Mouse (Mus musculus): Measurements from ENCODE around the gene Myh7b. TPM values are rescaled to one million over a fixed set of nuclear protein-coding genes. Genes with fewer than 3 reads are reported as not detected.

Myh7b gene
- polyA plus RNA-seq, 1 experiment from 2014 or later, result 0.77 TPM

GRCm38 (mm10) chr2:155628519-155628918 is 17.5 kb downstream of the Myh7b start:
- no peak overlapping the region for H3K4me3 ChIP-seq (ENCODE audit: low read length)
- H3K27ac ChIP-seq (ENCODE audit: low read length), result no peak overlapping the region
- no peaks in the 10 kb centered on the region for H3K9me3 ChIP-seq (ENCODE audit: control insufficient read depth, low read length)
- H3K9ac ChIP-seq (ENCODE audit: low read depth, low read length), result no peak overlapping the region
- peaks cover 9% of the 10 kb centered on the region; the same call in 1 of the 2 replicates for H3K27me3 ChIP-seq (replicated peaks; ENCODE audit: control insufficient read depth, insufficient read depth, low read length)
- H3K4me2 ChIP-seq (ENCODE audit: low read depth, low read length), result no peak overlapping the region
- 83% methylated on average over 13 of the region's 13 CpGs for WGBS
- peaks cover 12% of the 10 kb centered on the region for H3K4me1 ChIP-seq (ENCODE audit: control insufficient read depth, insufficient read depth, low read length)
- H3K36me3 ChIP-seq (ENCODE audit: control insufficient read depth, insufficient read depth, low read length), result 0 out of 2 replicates have a peak, but pooled peaks cover 5% of the 10 kb centered on the region
- ATAC-seq, result no peak

- peaks cover 9% of the 10 kb centered on the region; the same call in 1 of the 2 replicates for H3K27me3 ChIP-seq (replicated peaks; ENCODE audit: control insufficient read depth, insufficient read depth, low read length)
- H3K9ac ChIP-seq (ENCODE audit: low read depth, low read length), result peak overlapping the region; percentile 64
- H3K4me3 ChIP-seq (ENCODE audit: low read length), result peak overlapping the region; percentile 44
- H3K36me3 ChIP-seq (ENCODE audit: control insufficient read depth, insufficient read depth, low read length), result peaks cover 10% of the 10 kb centered on the region
- no peaks in the 10 kb centered on the region for H3K9me3 ChIP-seq (ENCODE audit: control insufficient read depth, low read length)
- peak; percentile 45 for ATAC-seq
- H3K4me2 ChIP-seq (ENCODE audit: low read depth, low read length), result peak overlapping the region; percentile 90
- H3K27ac ChIP-seq (ENCODE audit: low read length), result no peak overlapping the region
- WGBS, result 1% methylated on average over 35 of the region's 35 CpGs
- peaks cover 12% of the 10 kb centered on the region for H3K4me1 ChIP-seq (ENCODE audit: control insufficient read depth, insufficient read depth, low read length)
Observed at GRCm38 (mm10) chr2:155629231-155629661, 18.2 kb downstream of the Myh7b start.

- ATAC-seq, result no peak
Observed at GRCm38 (mm10) chr2:155630153-155630552, 19.1 kb downstream of the Myh7b start.

GRCm38 (mm10) chr2:155630590-155631416 is 19.8 kb downstream of the Myh7b start:
- H3K27me3 ChIP-seq (replicated peaks; ENCODE audit: control insufficient read depth, insufficient read depth, low read length), result peaks cover 9% of the 10 kb centered on the region; the same call in 1 of the 2 replicates
- ATAC-seq, result no peak
- WGBS, result 48% methylated on average over 43 of the region's 43 CpGs
- peaks cover 18% of the 10 kb centered on the region for H3K36me3 ChIP-seq (ENCODE audit: control insufficient read depth, insufficient read depth, low read length)
- no peak overlapping the region for H3K27ac ChIP-seq (ENCODE audit: low read length)
- no peaks in the 10 kb centered on the region for H3K9me3 ChIP-seq (ENCODE audit: control insufficient read depth, low read length)
- H3K4me1 ChIP-seq (ENCODE audit: control insufficient read depth, insufficient read depth, low read length), result peaks cover 12% of the 10 kb centered on the region
- no peak overlapping the region for H3K4me3 ChIP-seq (ENCODE audit: low read length)
- no peak overlapping the region for H3K9ac ChIP-seq (ENCODE audit: low read depth, low read length)
- H3K4me2 ChIP-seq (ENCODE audit: low read depth, low read length), result no peak overlapping the region

More at GRCm38 (mm10) chr2:155630153-155630552, 19.1 kb downstream of the Myh7b start:
- Histone ChIP-seq H3K9ac (ENCODE audit: low read depth, low read length) (no peak overlapping the region), H3K4me1 (ENCODE audit: control insufficient read depth, insufficient read depth, low read length) (peaks cover 12% of the 10 kb centered on the region), H3K36me3 (ENCODE audit: control insufficient read depth, insufficient read depth, low read length) (peaks cover 18% of the 10 kb centered on the region), H3K4me3 (ENCODE audit: low read length) (no peak overlapping the region), H3K27me3 (replicated peaks; ENCODE audit: control insufficient read depth, insufficient read depth, low read length) (peaks cover 9% of the 10 kb centered on the region; the same call in 1 of the 2 replicates), H3K4me2 (ENCODE audit: low read depth, low read length) (no peak overlapping the region), H3K27ac (ENCODE audit: low read length) (no peak overlapping the region), H3K9me3 (ENCODE audit: control insufficient read depth, low read length) (no peaks in the 10 kb centered on the region)
- 62% methylated on average over 20 of the region's 20 CpGs for WGBS

GRCm38 (mm10) chr2:155632138-155632936 is 21.3 kb downstream of the Myh7b start:
- Histone ChIP-seq H3K4me3 (ENCODE audit: low read length) (no peak overlapping the region), H3K4me1 (ENCODE audit: control insufficient read depth, insufficient read depth, low read length) (peaks cover 9% of the 10 kb centered on the region), H3K9ac (ENCODE audit: low read depth, low read length) (0 out of 2 replicates have a peak overlapping the region, but pooled peaks have one; percentile 5), H3K27me3 (replicated peaks; ENCODE audit: control insufficient read depth, insufficient read depth, low read length) (peaks cover 9% of the 10 kb centered on the region; the same call in 1 of the 2 replicates), H3K27ac (ENCODE audit: low read length) (no peak overlapping the region), H3K36me3 (ENCODE audit: control insufficient read depth, insufficient read depth, low read length) (peaks cover 20% of the 10 kb centered on the region), H3K9me3 (ENCODE audit: control insufficient read depth, low read length) (no peaks in the 10 kb centered on the region), H3K4me2 (ENCODE audit: low read depth, low read length) (no peak overlapping the region)
- no peak for ATAC-seq
- 74% methylated on average over 30 of the region's 30 CpGs for WGBS

- H3K4me2 ChIP-seq (ENCODE audit: low read depth, low read length), result no peak overlapping the region
- peaks cover 27% of the 10 kb centered on the region for H3K36me3 ChIP-seq (ENCODE audit: control insufficient read depth, insufficient read depth, low read length)
- no peak overlapping the region for H3K9ac ChIP-seq (ENCODE audit: low read depth, low read length)
- H3K27ac ChIP-seq (ENCODE audit: low read length), result no peak overlapping the region
- H3K27me3 ChIP-seq (replicated peaks; ENCODE audit: control insufficient read depth, insufficient read depth, low read length), result peaks cover 5% of the 10 kb centered on the region; the same call in 1 of the 2 replicates
- 62% methylated on average over 19 of the region's 19 CpGs for WGBS
- no peak overlapping the region for H3K4me3 ChIP-seq (ENCODE audit: low read length)
- no peak for ATAC-seq
- H3K4me1 ChIP-seq (ENCODE audit: control insufficient read depth, insufficient read depth, low read length), result peaks cover 9% of the 10 kb centered on the region
- H3K9me3 ChIP-seq (ENCODE audit: control insufficient read depth, low read length), result no peaks in the 10 kb centered on the region
Observed at GRCm38 (mm10) chr2:155633121-155633520, 22.1 kb downstream of the Myh7b start.

- H3K4me1 ChIP-seq (ENCODE audit: control insufficient read depth, insufficient read depth, low read length), result peaks cover 9% of the 10 kb centered on the region
- no peak overlapping the region for H3K9ac ChIP-seq (ENCODE audit: low read depth, low read length)
- peaks cover 5% of the 10 kb centered on the region; the same call in 1 of the 2 replicates for H3K27me3 ChIP-seq (replicated peaks; ENCODE audit: control insufficient read depth, insufficient read depth, low read length)
- no peak overlapping the region for H3K27ac ChIP-seq (ENCODE audit: low read length)
- no peaks in the 10 kb centered on the region for H3K9me3 ChIP-seq (ENCODE audit: control insufficient read depth, low read length)
- no peak for ATAC-seq
- H3K4me3 ChIP-seq (ENCODE audit: low read length), result no peak overlapping the region
- 92% methylated on average over 9 of the region's 9 CpGs for WGBS
- peaks cover 27% of the 10 kb centered on the region for H3K36me3 ChIP-seq (ENCODE audit: control insufficient read depth, insufficient read depth, low read length)
- H3K4me2 ChIP-seq (ENCODE audit: low read depth, low read length), result no peak overlapping the region
Observed at GRCm38 (mm10) chr2:155633731-155634130, 22.7 kb downstream of the Myh7b start.

- H3K9ac ChIP-seq (ENCODE audit: low read depth, low read length), result no peak overlapping the region
- 92% methylated on average over 8 of the region's 8 CpGs for WGBS
- H3K36me3 ChIP-seq (ENCODE audit: control insufficient read depth, insufficient read depth, low read length), result peaks cover 30% of the 10 kb centered on the region
- H3K27me3 ChIP-seq (replicated peaks; ENCODE audit: control insufficient read depth, insufficient read depth, low read length), result peaks cover 3% of the 10 kb centered on the region; the same call in 1 of the 2 replicates
- no peak overlapping the region for H3K4me2 ChIP-seq (ENCODE audit: low read depth, low read length)
- H3K4me1 ChIP-seq (ENCODE audit: control insufficient read depth, insufficient read depth, low read length), result peaks cover 3% of the 10 kb centered on the region
- H3K9me3 ChIP-seq (ENCODE audit: control insufficient read depth, low read length), result no peaks in the 10 kb centered on the region
- no peak for ATAC-seq
- no peak overlapping the region for H3K27ac ChIP-seq (ENCODE audit: low read length)
- no peak overlapping the region for H3K4me3 ChIP-seq (ENCODE audit: low read length)
Observed at GRCm38 (mm10) chr2:155634562-155634961, 23.6 kb downstream of the Myh7b start.

- H3K27ac ChIP-seq (ENCODE audit: low read length), result no peak overlapping the region
- H3K9me3 ChIP-seq (ENCODE audit: control insufficient read depth, low read length), result no peaks in the 10 kb centered on the region
- H3K9ac ChIP-seq (ENCODE audit: low read depth, low read length), result no peak overlapping the region
- peaks cover 2% of the 10 kb centered on the region for H3K4me1 ChIP-seq (ENCODE audit: control insufficient read depth, insufficient read depth, low read length)
- WGBS, result 98% methylated on average over 8 of the region's 8 CpGs
- H3K4me2 ChIP-seq (ENCODE audit: low read depth, low read length), result no peak overlapping the region
- ATAC-seq, result no peak
- 0 out of 2 replicates have a peak, but pooled peaks cover 3% of the 10 kb centered on the region for H3K27me3 ChIP-seq (replicated peaks; ENCODE audit: control insufficient read depth, insufficient read depth, low read length)
- peaks cover 32% of the 10 kb centered on the region for H3K36me3 ChIP-seq (ENCODE audit: control insufficient read depth, insufficient read depth, low read length)
- H3K4me3 ChIP-seq (ENCODE audit: low read length), result no peak overlapping the region
Observed at GRCm38 (mm10) chr2:155635961-155636360, 24.9 kb downstream of the Myh7b start.
